Mouse (Mus musculus) CH12.LX (cell line): Measurements from ENCODE around the gene Kdm2b.

ENCODE experiments used
- CTCF ChIP-seq, 2 experiments: IDR thresholded peaks in 1 of 2; conservative IDR thresholded peaks in 1 of 2; 2 replicates each; pipeline ENCODE4 v1.5.1; 2011 to 2012; ENCODE audit warnings: low read depth in 2 of 2, low read length in 2 of 2, improper control_type of control experiment in 1 of 2, inconsistent platforms in 1 of 2, mild to moderate bottlenecking in 1 of 2, moderate library complexity in 1 of 2
- EP300 ChIP-seq: IDR thresholded peaks from 2 replicates; pipeline ENCODE4 v1.6.1; 2011; ENCODE audit warnings: low read length, improper control_type of control experiment
- GABPA ChIP-seq: IDR thresholded peaks from 2 replicates; pipeline ENCODE4 v1.6.1; 2012; ENCODE audit warnings: low read depth, low read length, improper control_type of control experiment, inconsistent platforms; ENCODE audit not compliant: insufficient replicate concordance
- MEF2A ChIP-seq: IDR thresholded peaks from 2 replicates; pipeline ENCODE4 v1.6.1; 2014; ENCODE audit warnings: low read depth, mild to moderate bottlenecking, inconsistent platforms, low read length, improper control_type of control experiment, borderline replicate concordance
- NELFE ChIP-seq: IDR thresholded peaks from 2 replicates; pipeline ENCODE4 v1.6.1; 2011; ENCODE audit warnings: low read depth, low read length, improper control_type of control experiment
- POLR2A ChIP-seq: IDR thresholded peaks from 2 replicates; pipeline ENCODE4 v1.6.1; 2011; ENCODE audit warnings: low read depth, mild to moderate bottlenecking, improper control_type of control experiment, low read length
- POLR2AphosphoS2 ChIP-seq: IDR thresholded peaks from 2 replicates; pipeline ENCODE4 v1.6.1; 2011; ENCODE audit warnings: low read depth, low read length, improper control_type of control experiment
- RCOR1 ChIP-seq: conservative IDR thresholded peaks from 2 replicates; pipeline ENCODE4 v1.6.1; 2012; ENCODE audit warnings: low read depth, mild to moderate bottlenecking, inconsistent platforms, low read length, improper control_type of control experiment
- TCF12 ChIP-seq: IDR thresholded peaks from 2 replicates; pipeline ENCODE4 v1.6.1; 2014; ENCODE audit warnings: low read depth, mild to moderate bottlenecking, inconsistent platforms, low read length, improper control_type of control experiment

GRCm38 (mm10) chr5:122956059-122956458, 33.6 kb downstream of the Kdm2b start:
- no peak for TF ChIP-seq TCF12
- no peak for TF ChIP-seq EP300
- TF ChIP-seq POLR2A: no peak
- TF ChIP-seq GABPA: no peak
- TF ChIP-seq RCOR1: no peak
- no peak for TF ChIP-seq CTCF (conservative IDR thresholded peaks at IDR 0.05 in 1 of 2, IDR thresholded peaks at IDR 0.05 in 1 of 2; ENCODE audit: low read depth in 2 of 2, low read length in 2 of 2)
- TF ChIP-seq MEF2A: no peak
- no peak for TF ChIP-seq NELFE
- no peak for TF ChIP-seq POLR2AphosphoS2
